Mouse (Mus musculus) lung, adult 2 months (tissue): ENCODE results near the gene Cd276. TPM values are rescaled to one million over a fixed set of nuclear protein-coding genes. Genes with fewer than 3 reads are reported as not detected.

ENCODE experiments used
- DNase-seq: peaks from one replicate; pipeline ENCODE4 v3.0.0; 2022
- H3K4me1 ChIP-seq: fragments of 200-500 bp; 2 replicates; pipeline ENCODE4 v1.6.1; 2011; ENCODE audit warnings: low read length; ENCODE audit not compliant: control insufficient read depth, insufficient read depth
- H3K4me3 ChIP-seq: fragments of 200-500 bp; replicated peaks from 2 replicates; pipeline ENCODE3; 2011; ENCODE audit warnings: low read depth, mild to moderate bottlenecking, control low read depth, low read length; ENCODE audit errors: extremely low read depth
- CTCF ChIP-seq: fragments of 200-500 bp; IDR thresholded peaks from 2 replicates; pipeline ENCODE4 v1.5.1; 2011; ENCODE audit warnings: mild to moderate bottlenecking, low read length, control low read depth; ENCODE audit not compliant: insufficient read depth
- POLR2A ChIP-seq: fragments of 200-500 bp; IDR thresholded peaks from 2 replicates; pipeline ENCODE4 v1.6.1; 2011; ENCODE audit warnings: low read depth, mild to moderate bottlenecking, control low read depth, low read length, borderline replicate concordance; ENCODE audit errors: extremely low read depth
- WGBS: fragments of 180-500 bp; shearing (Covaris S2); methylation state at CpG from one replicate; pipeline ENCODE4 v1.1.7; 2018; 5-methylcytosine and 5-hydroxymethylcytosine counted together
- polyA plus RNA-seq: library from polyadenylated mRNA; depleted of rRNA; stranded (reverse); fragments of >200 nt; gene quantifications from 2 replicates; pipeline ENCODE4 v1.2.3, GENCODE M21; 2012

The Cd276 gene
- polyA plus RNA-seq, 1 experiment, result 8.8 TPM

- H3K4me3 ChIP-seq, result no peak overlapping the region
- no peak for DNase-seq
- WGBS, result 81% methylated on average over 20 of the region's 20 CpGs
- TF ChIP-seq POLR2A (no peak), CTCF (peak; percentile 65)
- no peaks in the 10 kb centered on the region for H3K4me1 ChIP-seq
Observed at GRCm38 (mm10) chr9:58535447-58536134, 19.6 kb downstream of the Cd276 start.

- TF ChIP-seq POLR2A (no peak), CTCF (0 out of 2 replicates have a peak, but pooled peaks have one; percentile 5)
- DNase-seq, result no peak
- Histone ChIP-seq H3K4me1 (no peaks in the 10 kb centered on the region), H3K4me3 (no peak overlapping the region)
- WGBS, result 26% methylated on average over 1 of the region's 1 CpGs
Observed at GRCm38 (mm10) chr9:58534766-58535165, 20.5 kb downstream of the Cd276 start.

GRCm38 (mm10) chr9:58533322-58533721, 21.9 kb downstream of the Cd276 start:
- H3K4me3 ChIP-seq, result no peak overlapping the region
- WGBS, result 89% methylated on average over 6 of the region's 6 CpGs
- TF ChIP-seq CTCF, result no peak
- no peak for TF ChIP-seq POLR2A
- H3K4me1 ChIP-seq, result no peaks in the 10 kb centered on the region
- DNase-seq, result no peak

GRCm38 (mm10) chr9:58532236-58532635, 23.0 kb downstream of the Cd276 start:
- WGBS, result 84% methylated on average over 4 of the region's 4 CpGs
- DNase-seq, result no peak
- no peak overlapping the region for H3K4me3 ChIP-seq

GRCm38 (mm10) chr9:58530407-58530806, 24.8 kb downstream of the Cd276 start:
- TF ChIP-seq POLR2A, result no peak
- no peak for TF ChIP-seq CTCF
- WGBS, result 88% methylated on average over 13 of the region's 13 CpGs
- no peak overlapping the region for H3K4me3 ChIP-seq
- no peak for DNase-seq
- H3K4me1 ChIP-seq, result no peaks in the 10 kb centered on the region

More at GRCm38 (mm10) chr9:58532236-58532635, 23.0 kb downstream of the Cd276 start:
- TF ChIP-seq POLR2A (no peak), CTCF (no peak)
- H3K4me1 ChIP-seq, result no peaks in the 10 kb centered on the region

GRCm38 (mm10) chr9:58527841-58528240, 27.4 kb downstream of the Cd276 start:
- Histone ChIP-seq H3K4me3 (no peak overlapping the region), H3K4me1 (no peaks in the 10 kb centered on the region)
- no peak for DNase-seq
- WGBS, result 82% methylated on average over 4 of the region's 4 CpGs
- no peak for TF ChIP-seq POLR2A
- no peak for TF ChIP-seq CTCF

GRCm38 (mm10) chr9:58525108-58525507, 30.1 kb downstream of the Cd276 start:
- TF ChIP-seq POLR2A (no peak), CTCF (no peak)
- H3K4me3 ChIP-seq, result no peak overlapping the region
- no peaks in the 10 kb centered on the region for H3K4me1 ChIP-seq
- DNase-seq, result no peak
- 89% methylated on average over 4 of the region's 4 CpGs for WGBS

- no peak for DNase-seq
- H3K4me3 ChIP-seq, result no peak overlapping the region
- WGBS, result 33% methylated on average over 4 of the region's 4 CpGs
- TF ChIP-seq POLR2A (no peak), CTCF (no peak)
- H3K4me1 ChIP-seq, result no peaks in the 10 kb centered on the region
Observed at GRCm38 (mm10) chr9:58521883-58522423, 33.3 kb downstream of the Cd276 start.

GRCm38 (mm10) chr9:58520816-58521581, 34.2 kb downstream of the Cd276 start:
- DNase-seq, result no peak
- Histone ChIP-seq H3K4me1 (no peaks in the 10 kb centered on the region), H3K4me3 (no peak overlapping the region)
- 76% methylated on average over 5 of the region's 5 CpGs for WGBS
- no peak for TF ChIP-seq CTCF
- no peak for TF ChIP-seq POLR2A

GRCm38 (mm10) chr9:58519953-58520352, 35.3 kb downstream of the Cd276 start:
- Histone ChIP-seq H3K4me3 (no peak overlapping the region), H3K4me1 (no peaks in the 10 kb centered on the region)
- TF ChIP-seq POLR2A (no peak), CTCF (no peak)
- 73% methylated on average over 3 of the region's 3 CpGs for WGBS
- DNase-seq, result no peak
